Mouse (Mus musculus) lung, postnatal 4 days (tissue): ENCODE measurements around the gene Foxr1.
"Not testable (repeated sequence)": the region's sequence is repeated elsewhere in the genome, so short reads cannot be mapped to it uniquely, and the experiment has no call there.

ENCODE experiments used
- DNase-seq, 2 experiments: peaks; one replicate each; pipeline ENCODE4 v3.0.0; 2021

Foxr1 gene

GRCm38 (mm10) chr9:44411601-44412130, 29.3 kb downstream of the Foxr1 start:
- no peak for DNase-seq

- DNase-seq: no peak
Measured at GRCm38 (mm10) chr9:44410647-44411336, 30.1 kb downstream of the Foxr1 start.

GRCm38 (mm10) chr9:44408693-44409092, 32.2 kb downstream of the Foxr1 start:
- DNase-seq: not testable (repeated sequence)

GRCm38 (mm10) chr9:44407752-44408097, 33.2 kb downstream of the Foxr1 start:
- no peak for DNase-seq

GRCm38 (mm10) chr9:44406906-44407751, 33.8 kb downstream of the Foxr1 start, which contains the start of the genes Rps25 and Trappc4:
Gene Rps25 (plus strand): TSS chr9:44407139.
Gene Trappc4 (minus strand): TSS chr9:44407600.
- DNase-seq: peak; percentile 93 to 94

DNA sequence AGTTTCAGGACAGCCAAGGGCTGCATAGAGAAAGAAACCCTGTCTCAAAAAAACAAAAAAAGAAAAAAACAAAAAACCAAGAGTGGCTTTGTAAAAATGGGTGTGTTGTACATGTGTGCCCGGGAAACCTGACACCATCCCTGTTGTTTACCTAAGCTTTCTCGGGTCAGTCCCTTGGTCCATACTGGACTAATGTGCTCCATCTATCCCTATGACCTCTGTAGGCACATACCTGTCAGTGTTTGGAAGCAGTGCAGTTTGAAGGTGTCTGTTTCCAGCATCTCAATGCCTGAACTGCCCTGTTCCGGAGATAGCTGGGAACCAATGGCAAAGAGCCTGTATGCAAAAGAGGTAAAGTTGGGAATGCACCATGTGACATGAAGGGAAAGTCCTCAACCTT, 35.9 kb downstream of the Foxr1 start:
- no peak for DNase-seq

- DNase-seq: no peak
Measured at GRCm38 (mm10) chr9:44401081-44401480, 39.9 kb downstream of the Foxr1 start.

DNA sequence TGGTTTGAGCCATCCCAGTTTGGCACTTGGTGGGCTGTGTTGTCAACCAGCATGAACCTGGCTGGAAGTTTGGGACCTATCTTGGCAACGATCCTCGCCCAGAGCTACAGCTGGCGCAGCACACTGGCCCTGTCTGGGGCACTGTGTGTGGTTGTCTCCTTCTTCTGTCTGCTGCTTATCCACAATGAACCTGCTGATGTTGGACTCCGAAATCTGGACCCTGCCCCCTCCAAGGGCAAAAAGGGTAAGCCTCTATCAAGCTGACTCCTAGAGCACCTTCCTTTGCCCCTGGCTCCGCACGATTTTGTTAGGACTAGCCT, 41.2 kb downstream of the Foxr1 start:
- no peak for DNase-seq

GRCm38 (mm10) chr9:44399114-44399794, 41.7 kb downstream of the Foxr1 start:
- DNase-seq: no peak

DNA sequence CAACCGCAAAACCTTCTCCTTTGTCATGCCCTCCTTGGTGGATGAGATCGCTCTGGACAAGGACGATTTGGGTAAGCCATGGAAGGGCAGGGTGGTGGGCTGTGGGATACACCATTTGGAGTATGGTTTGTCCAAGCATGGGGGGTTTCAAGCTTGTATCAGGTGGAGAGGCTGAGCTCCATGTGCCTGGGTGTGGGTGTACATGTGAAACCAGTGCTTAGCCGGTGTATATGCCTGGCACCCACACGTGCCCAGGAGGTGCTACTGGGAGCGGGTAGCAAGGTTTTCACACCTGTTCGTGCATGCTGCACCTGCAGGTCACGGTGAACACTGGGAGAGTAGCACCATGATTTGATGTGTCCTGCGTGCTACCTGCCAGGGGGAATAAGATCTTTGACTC, 42.4 kb downstream of the Foxr1 start:
- DNase-seq: no peak

DNA sequence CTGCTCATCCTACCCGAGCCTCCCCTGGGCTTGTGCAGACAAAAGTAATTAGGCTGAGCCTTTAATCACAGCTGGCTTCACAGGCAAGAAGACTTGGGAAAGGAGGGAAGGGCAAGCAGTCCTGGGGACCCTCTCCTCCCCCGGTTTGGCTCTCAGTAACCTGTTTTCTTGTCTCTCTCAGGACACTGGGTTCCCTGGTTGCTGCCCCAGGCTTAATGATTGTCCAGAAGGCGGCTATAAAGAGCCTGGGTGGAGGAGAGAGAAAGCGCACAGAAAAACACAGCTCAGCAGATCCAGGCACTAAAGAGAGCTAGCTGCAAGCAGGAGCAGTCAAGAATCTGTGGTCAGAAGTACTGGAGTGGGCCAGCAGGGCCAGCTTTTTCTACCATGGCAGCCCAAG, 42.8 kb downstream of the Foxr1 start:
- DNase-seq: no peak

GRCm38 (mm10) chr9:44396684-44397411, 44.1 kb downstream of the Foxr1 start, which contains the start of gene Slc37a4:
Gene Slc37a4 (plus strand): TSS chr9:44396852.
- peak; percentile 97 to 98 for DNase-seq

DNA sequence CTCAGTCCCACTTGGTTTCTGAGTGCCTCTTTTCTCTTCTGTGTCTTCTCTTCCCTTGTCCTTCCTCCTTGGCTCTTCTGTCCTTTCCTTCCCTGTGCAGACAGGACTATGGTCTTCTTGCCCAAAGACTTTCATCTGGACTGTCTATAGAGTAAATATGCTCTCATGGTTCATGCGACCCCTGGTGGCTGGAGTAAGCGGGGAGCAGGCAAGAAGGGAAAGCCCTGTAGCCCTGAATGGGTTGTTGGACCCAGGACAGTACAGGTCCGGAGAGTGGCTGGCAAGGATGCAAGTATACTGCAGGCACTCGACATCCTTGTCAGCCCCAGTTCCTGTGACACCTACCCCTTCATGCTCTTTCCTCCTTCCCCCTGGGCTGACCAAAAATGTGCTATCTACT, 49.5 kb downstream of the Foxr1 start:
- peak; percentile 60 to 81 for DNase-seq

DNA sequence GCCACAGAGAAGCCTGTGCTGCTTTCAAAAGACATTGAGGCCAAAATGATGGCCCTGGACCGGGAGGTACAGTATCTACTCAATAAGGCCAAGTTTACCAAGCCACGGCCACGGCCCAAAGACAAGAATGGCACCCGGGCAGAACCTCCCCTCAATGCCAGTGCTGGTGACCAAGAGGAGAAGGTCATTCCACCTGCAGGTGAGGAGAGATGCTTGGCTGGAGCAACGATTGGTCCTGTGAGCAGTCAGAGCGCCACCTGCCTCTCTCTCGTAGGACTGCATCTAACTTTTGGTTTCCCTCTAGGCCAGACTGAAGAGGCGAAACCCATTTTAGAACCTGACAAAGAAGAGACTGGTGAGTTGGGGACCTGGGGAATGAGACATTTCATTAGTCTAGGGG, 51.7 kb downstream of the Foxr1 start:
- peak; percentile 32 to 64 for DNase-seq

- DNase-seq: no peak
Measured at GRCm38 (mm10) chr9:44387221-44387620, 53.7 kb downstream of the Foxr1 start.

DNA sequence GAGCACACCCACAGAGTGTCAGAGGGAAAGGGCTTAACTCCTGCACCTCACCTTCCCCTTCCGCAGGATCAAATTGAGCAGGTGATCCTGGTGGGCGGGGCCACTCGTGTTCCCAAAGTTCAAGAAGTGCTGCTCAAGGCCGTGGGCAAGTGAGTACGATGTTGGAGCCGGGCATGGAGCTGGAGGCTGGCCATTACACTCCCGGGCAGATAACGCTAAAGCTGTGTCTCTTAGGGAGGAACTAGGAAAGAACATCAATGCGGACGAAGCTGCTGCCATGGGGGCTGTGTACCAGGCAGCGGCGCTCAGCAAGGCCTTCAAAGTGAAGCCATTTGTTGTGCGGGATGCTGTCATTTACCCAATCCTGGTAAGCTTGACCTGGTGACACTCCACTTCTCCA, 56.3 kb downstream of the Foxr1 start:
- DNase-seq: no peak
